ENCODE assay signal across 27 mouse cellular contexts in the genomic region with DNA sequence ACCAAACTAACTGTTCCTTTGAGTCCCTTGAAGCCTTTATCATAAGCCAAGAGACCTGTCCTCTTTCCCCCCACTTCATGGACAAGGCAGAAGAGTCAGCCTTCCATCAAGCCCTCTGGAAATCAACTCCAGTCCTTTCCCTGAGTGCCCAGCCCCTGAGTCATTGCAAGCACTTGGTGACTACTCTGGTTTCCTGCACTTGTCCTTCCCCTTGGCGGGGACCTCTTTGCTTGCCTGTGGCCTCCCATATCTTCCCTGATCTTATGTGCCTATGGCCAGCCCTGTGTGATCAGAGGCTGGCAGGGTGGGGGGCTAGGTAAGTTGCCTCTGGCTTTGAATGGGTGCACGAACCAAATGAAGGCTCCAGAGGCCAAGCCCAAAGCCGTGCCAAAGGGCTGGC. TPM values are rescaled to one million over a fixed set of nuclear protein-coding genes. Genes with fewer than 3 reads are reported as not detected.
DNase-seq lines count a peak whose midpoint lies in the region; ATAC-seq and TF ChIP-seq lines count a peak whose summit lies in the region.
"Had no signal": no experiment of that assay in that cellular context is flagged by ENCODE, and none has a peak within 500 bp of the region (broad histone marks: within the 10 kb centered on the region; RNA-seq: fewer than 3 reads in every experiment).

No protein-coding gene starts in this region.

- DNase-seq in heart, adult 8-10 months (ENCODE audit: low spot score), result no peak
- DNase-seq in liver, embryonic 13.5 days, result no peak
- peak; percentile 68 for DNase-seq in 3T3-L1 (ENCODE audit: low read depth, low spot score)
- peak; percentile 55 for DNase-seq in MEL (ENCODE audit: low read depth, low spot score)
- no peak for DNase-seq in embryo, embryonic 10 days (ENCODE audit: low spot score)
- DNase-seq: adrenal gland, postnatal 10 days; cerebellum, adult 8-10 months; cerebellum, postnatal 36 days; gastrocnemius, postnatal 14 days; heart, adult 2 months; kidney, adult 9 months; kidney, postnatal 25 days; lung, embryonic 14.5 days; lung, postnatal 36 days; right cerebral cortex, adult 18-20 months; thymus, postnatal 25 days had no signal

- TF ChIP-seq EP300 in MEL (IDR thresholded peaks at IDR 0.05; ENCODE audit: low read depth in 1 of 2, low read length in 2 of 2), result no peak

- H3K27me3 ChIP-seq in heart, embryonic 13.5 days (replicated peaks), result peaks cover 27% of the 10 kb centered on the region
- H3K27me3 ChIP-seq in liver, embryonic 13.5 days, result peaks cover 35% of the 10 kb centered on the region
- peaks cover 51% of the 10 kb centered on the region for H3K27me3 ChIP-seq in liver, embryonic 12.5 days (replicated peaks)
- no peaks in the 10 kb centered on the region for H3K27me3 ChIP-seq in MEL (ENCODE audit: control insufficient read depth in 1 of 2, insufficient read depth in 2 of 2, low read length in 2 of 2)
- peaks cover 40% of the 10 kb centered on the region for H3K27me3 ChIP-seq in kidney, embryonic 15.5 days
- H3K27me3 ChIP-seq: stomach, embryonic 15.5 days had no signal

- TF ChIP-seq POLR2A in MEL (IDR thresholded peaks at IDR 0.05; ENCODE audit: control insufficient read depth in 1 of 2, insufficient read depth in 1 of 2, low read depth in 1 of 2, low read length in 2 of 2, poor library complexity in 1 of 2), result no peak

- H3K9me3 ChIP-seq in heart, embryonic 13.5 days, result no peaks in the 10 kb centered on the region
- H3K9me3 ChIP-seq in liver, embryonic 13.5 days (replicated peaks), result no peaks in the 10 kb centered on the region
- H3K9me3 ChIP-seq in liver, embryonic 12.5 days (replicated peaks), result no peaks in the 10 kb centered on the region
- H3K9me3 ChIP-seq in MEL (replicated peaks; ENCODE audit: insufficient read depth, low read length), result no peaks in the 10 kb centered on the region
- no peaks in the 10 kb centered on the region for H3K9me3 ChIP-seq in kidney, embryonic 15.5 days (replicated peaks)
- H3K9me3 ChIP-seq: hindbrain, embryonic 10.5 days; intestine, embryonic 15.5 days; midbrain, embryonic 10.5 days; neural tube, embryonic 15.5 days; stomach, embryonic 15.5 days had no signal

- no peak overlapping the region for H3K27ac ChIP-seq in heart, embryonic 13.5 days (replicated peaks)
- no peak overlapping the region for H3K27ac ChIP-seq in liver, embryonic 13.5 days
- H3K27ac ChIP-seq in liver, embryonic 12.5 days, result no peak overlapping the region
- no peak overlapping the region for H3K27ac ChIP-seq in MEL (ENCODE audit: control insufficient read depth, low read depth, low read length)
- H3K27ac ChIP-seq in kidney, embryonic 15.5 days, result no peak overlapping the region
- H3K27ac ChIP-seq: hindbrain, embryonic 10.5 days; intestine, embryonic 15.5 days; midbrain, embryonic 10.5 days; neural tube, embryonic 15.5 days; stomach, embryonic 15.5 days had no signal

- no peak for ATAC-seq in heart, embryonic 13.5 days (ENCODE audit: extremely low read depth, insufficient number of reproducible peaks, low FRiP score, low TSS enrichment)
- ATAC-seq in liver, embryonic 13.5 days (ENCODE audit: low read depth), result no peak
- ATAC-seq in liver, embryonic 12.5 days, result no peak
- no peak for ATAC-seq in kidney, embryonic 15.5 days (replicated peaks; ENCODE audit: low FRiP score)
- ATAC-seq: CD4-positive, CD25-positive, alpha-beta regulatory T cell, adult 4 months; forebrain, embryonic 14.5 days; hindbrain, embryonic 16.5 days; intestine, embryonic 15.5 days had no signal

- peak overlapping the region; percentile 90 for H3K4me2 ChIP-seq in heart, embryonic 13.5 days
- peak overlapping the region; percentile 87; the same call in 1 of the 2 replicates for H3K4me2 ChIP-seq in liver, embryonic 13.5 days
- H3K4me2 ChIP-seq in liver, embryonic 12.5 days, result no peak overlapping the region
- H3K4me2 ChIP-seq in kidney, embryonic 15.5 days, result no peak overlapping the region
- H3K4me2 ChIP-seq: intestine, embryonic 15.5 days; lung, embryonic 14.5 days; neural tube, embryonic 15.5 days; stomach, embryonic 15.5 days had no signal

- peaks cover 78% of the 10 kb centered on the region for H3K4me1 ChIP-seq in heart, embryonic 13.5 days
- H3K4me1 ChIP-seq in liver, embryonic 13.5 days (replicated peaks), result peaks cover 76% of the 10 kb centered on the region
- H3K4me1 ChIP-seq in liver, embryonic 12.5 days, result peaks cover 78% of the 10 kb centered on the region
- H3K4me1 ChIP-seq in MEL (ENCODE audit: control insufficient read depth in 1 of 2, insufficient read depth in 2 of 2, low read length in 2 of 2), result peaks cover 28 to 49% of the 10 kb centered on the region in 2 experiments
- H3K4me1 ChIP-seq in kidney, embryonic 15.5 days, result peaks cover 43% of the 10 kb centered on the region

- no peak for TF ChIP-seq CTCF in MEL (IDR thresholded peaks at IDR 0.05 in 2 of 3, conservative IDR thresholded peaks at IDR 0.05 in 1 of 3; ENCODE audit: control insufficient read depth in 1 of 3, insufficient read depth in 1 of 3, low read depth in 2 of 3, low read length in 3 of 3, poor library complexity in 1 of 3, severe bottlenecking in 1 of 3)

- H3K4me3 ChIP-seq in heart, embryonic 13.5 days, result no peak overlapping the region
- H3K4me3 ChIP-seq in liver, embryonic 13.5 days (replicated peaks), result no peak overlapping the region
- no peak overlapping the region for H3K4me3 ChIP-seq in liver, embryonic 12.5 days
- no peak overlapping the region for H3K4me3 ChIP-seq in MEL (ENCODE audit: control insufficient read depth in 1 of 2, insufficient read depth in 1 of 2, low read depth in 2 of 2, low read length in 2 of 2)
- H3K4me3 ChIP-seq in kidney, embryonic 15.5 days (replicated peaks), result no peak overlapping the region
- H3K4me3 ChIP-seq: hindbrain, embryonic 10.5 days; intestine, embryonic 15.5 days; midbrain, embryonic 10.5 days; neural tube, embryonic 15.5 days; stomach, embryonic 15.5 days had no signal

- TF ChIP-seq RAD21 in MEL (IDR thresholded peaks at IDR 0.05; ENCODE audit: low read depth, low read length), result no peak

- H3K9ac ChIP-seq in heart, embryonic 13.5 days, result peak overlapping the region; percentile 92
- no peak overlapping the region for H3K9ac ChIP-seq in liver, embryonic 13.5 days
- H3K9ac ChIP-seq in liver, embryonic 12.5 days, result no peak overlapping the region
- no peak overlapping the region for H3K9ac ChIP-seq in MEL (ENCODE audit: control insufficient read depth, low read depth, low read length, poor library complexity, severe bottlenecking)
- H3K9ac ChIP-seq in kidney, embryonic 15.5 days, result no peak overlapping the region
- H3K9ac ChIP-seq: intestine, embryonic 15.5 days; lung, embryonic 14.5 days; neural tube, embryonic 15.5 days; stomach, embryonic 15.5 days had no signal

- no peaks in the 10 kb centered on the region for H3K36me3 ChIP-seq in heart, embryonic 13.5 days
- no peaks in the 10 kb centered on the region for H3K36me3 ChIP-seq in liver, embryonic 13.5 days
- H3K36me3 ChIP-seq in liver, embryonic 12.5 days, result no peaks in the 10 kb centered on the region
- H3K36me3 ChIP-seq in MEL (ENCODE audit: control insufficient read depth in 1 of 2, insufficient read depth in 2 of 2, low read length in 2 of 2), result peaks cover 0 to 33% of the 10 kb centered on the region in 2 experiments; a peak in 2 of 4 replicates
- no peaks in the 10 kb centered on the region for H3K36me3 ChIP-seq in kidney, embryonic 15.5 days
- H3K36me3 ChIP-seq: hindbrain, embryonic 10.5 days; intestine, embryonic 15.5 days; midbrain, embryonic 10.5 days; neural tube, embryonic 15.5 days; stomach, embryonic 15.5 days had no signal

- 73% methylated on average over 3 of the region's 3 CpGs for WGBS in heart, embryonic 13.5 days
- 41% methylated on average over 3 of the region's 3 CpGs for WGBS in liver, embryonic 13.5 days (ENCODE audit: insufficient replicate concordance)
- WGBS in liver, embryonic 12.5 days (ENCODE audit: insufficient replicate concordance), result 45% methylated on average over 3 of the region's 3 CpGs
- 80% methylated on average over 3 of the region's 3 CpGs for WGBS in kidney, embryonic 15.5 days

- peaks cover 6% of the 10 kb centered on the region; the same call in 1 of the 2 replicates for H3K79me2 ChIP-seq in MEL (ENCODE audit: control insufficient read depth, insufficient read depth, low read length, poor library complexity)

RNA-seq across cellular contexts. Expression of a gene that starts 2.1 kb away (rescaled TPM):
- polyA plus RNA-seq in heart, embryonic 13.5 days (2015; fragmentation: Nextera tagmentation; extraction: Ambion mirVana), result 69.3 and 83.9 TPM in 2 replicates
- total RNA-seq in heart, adult 8-10 months (2022), result 100 to 1,000 TPM; 184 to 207 (median 193) TPM
- polyA plus RNA-seq in liver, embryonic 13.5 days (2015; fragmentation: Nextera tagmentation; extraction: Ambion mirVana), result 6.7 and 7.5 TPM in 2 replicates
- polyA plus RNA-seq in liver, embryonic 12.5 days (2016; fragmentation: Nextera tagmentation; extraction: Ambion mirVana), result 5.2 and 5.6 TPM in 2 replicates
- 36.0 and 58.2 TPM in 2 replicates for total RNA-seq in MEL (2012; rRNA removed)
- 10 to 100 TPM in 1 of 2 experiments, not detected in 1; 63.9 TPM for polyA plus RNA-seq in MEL (2012; ENCODE audit: insufficient read depth in 1 of 2, insufficient read length in 2 of 2, low read depth in 1 of 2, low replicate concordance in 2 of 2, missing spikeins in 1 of 2)
- polyA plus RNA-seq in kidney, embryonic 15.5 days (2015; fragmentation: Nextera tagmentation; extraction: Ambion mirVana), result 11.6 and 12.4 TPM in 2 replicates

RNA-seq across cellular contexts. Expression of a gene that starts 22.6 kb away (rescaled TPM):
- 129 and 149 TPM in 2 replicates for polyA plus RNA-seq in heart, embryonic 13.5 days (2015; fragmentation: Nextera tagmentation; extraction: Ambion mirVana)
- 10 to 100 TPM; 28.3 to 35.2 (median 30.0) TPM for total RNA-seq in heart, adult 8-10 months (2022)
- 120 and 148 TPM in 2 replicates for polyA plus RNA-seq in liver, embryonic 13.5 days (2015; fragmentation: Nextera tagmentation; extraction: Ambion mirVana)
- polyA plus RNA-seq in liver, embryonic 12.5 days (2016; fragmentation: Nextera tagmentation; extraction: Ambion mirVana), result 126 and 137 TPM in 2 replicates
- total RNA-seq in MEL (2012; rRNA removed), result 591 and 659 TPM in 2 replicates
- polyA plus RNA-seq in MEL (2012; ENCODE audit: insufficient read depth in 1 of 2, insufficient read length in 2 of 2, low read depth in 1 of 2, low replicate concordance in 2 of 2, missing spikeins in 1 of 2), result 100 to 1,000 TPM in 1 of 2 experiments, not detected in 1; 531 TPM
- 255 and 266 TPM in 2 replicates for polyA plus RNA-seq in kidney, embryonic 15.5 days (2015; fragmentation: Nextera tagmentation; extraction: Ambion mirVana)

RNA-seq across cellular contexts. Expression of a gene that starts 33.3 kb away (rescaled TPM):
- 3.2 TPM in 2 replicates for polyA plus RNA-seq in heart, embryonic 13.5 days (2015; fragmentation: Nextera tagmentation; extraction: Ambion mirVana)
- total RNA-seq in heart, adult 8-10 months (2022), result 10 to 100 TPM; 14.7 to 19.5 (median 17.7) TPM
- 1.4 and 2.1 TPM in 2 replicates for polyA plus RNA-seq in liver, embryonic 13.5 days (2015; fragmentation: Nextera tagmentation; extraction: Ambion mirVana)
- polyA plus RNA-seq in liver, embryonic 12.5 days (2016; fragmentation: Nextera tagmentation; extraction: Ambion mirVana), result 2.2 and 2.7 TPM in 2 replicates
- 23.2 and 26.1 TPM in 2 replicates for total RNA-seq in MEL (2012; rRNA removed)
- 100 to 1,000 TPM in 1 of 2 experiments, 10 to 100 TPM in 1; 55.7 to 122 TPM for polyA plus RNA-seq in MEL (2012; ENCODE audit: insufficient read depth in 1 of 2, insufficient read length in 2 of 2, low read depth in 1 of 2, low replicate concordance in 2 of 2, missing spikeins in 1 of 2)
- 3.8 and 4.8 TPM in 2 replicates for polyA plus RNA-seq in kidney, embryonic 15.5 days (2015; fragmentation: Nextera tagmentation; extraction: Ambion mirVana)

RNA-seq across cellular contexts. Expression of a gene that starts 52.8 kb away (rescaled TPM):
- polyA plus RNA-seq in heart, embryonic 13.5 days (2015; fragmentation: Nextera tagmentation; extraction: Ambion mirVana), result 59.2 and 66.6 TPM in 2 replicates
- total RNA-seq in heart, adult 8-10 months (2022), result 100 to 1,000 TPM; 161 to 195 (median 179) TPM
- polyA plus RNA-seq in liver, embryonic 13.5 days (2015; fragmentation: Nextera tagmentation; extraction: Ambion mirVana), result 13.8 and 17.9 TPM in 2 replicates
- polyA plus RNA-seq in liver, embryonic 12.5 days (2016; fragmentation: Nextera tagmentation; extraction: Ambion mirVana), result 76.6 and 81.8 TPM in 2 replicates
- total RNA-seq in MEL (2012; rRNA removed), result 289 and 322 TPM in 2 replicates
- polyA plus RNA-seq in MEL (2012; ENCODE audit: insufficient read depth in 1 of 2, insufficient read length in 2 of 2, low read depth in 1 of 2, low replicate concordance in 2 of 2, missing spikeins in 1 of 2), result 100 to 1,000 TPM; 764 to 827 TPM
- polyA plus RNA-seq in kidney, embryonic 15.5 days (2015; fragmentation: Nextera tagmentation; extraction: Ambion mirVana), result 53.7 and 56.7 TPM in 2 replicates

RNA-seq across cellular contexts. Expression of a gene that starts 56.7 kb away (rescaled TPM):
- polyA plus RNA-seq in heart, embryonic 13.5 days (2015; fragmentation: Nextera tagmentation; extraction: Ambion mirVana), result 5.8 and 6.2 TPM in 2 replicates
- 1 to 10 TPM; 4.0 to 5.5 (median 4.9) TPM for total RNA-seq in heart, adult 8-10 months (2022)
- 0.40 and 0.71 TPM in 2 replicates for polyA plus RNA-seq in liver, embryonic 13.5 days (2015; fragmentation: Nextera tagmentation; extraction: Ambion mirVana)
- polyA plus RNA-seq in liver, embryonic 12.5 days (2016; fragmentation: Nextera tagmentation; extraction: Ambion mirVana), result 1.0 and 1.2 TPM in 2 replicates
- total RNA-seq in MEL (2012; rRNA removed), result 4.5 and 7.6 TPM in 2 replicates
- 10 to 100 TPM in 1 of 2 experiments, not detected in 1; 11.4 TPM for polyA plus RNA-seq in MEL (2012; ENCODE audit: insufficient read depth in 1 of 2, insufficient read length in 2 of 2, low read depth in 1 of 2, low replicate concordance in 2 of 2, missing spikeins in 1 of 2)
- 4.0 and 4.6 TPM in 2 replicates for polyA plus RNA-seq in kidney, embryonic 15.5 days (2015; fragmentation: Nextera tagmentation; extraction: Ambion mirVana)

Comparison
In these comparisons a context has a peak if more than half of its experiments do, and no peak if none do; other contexts are left out.
1. H3K4me2 ChIP-seq: peak in heart, embryonic 13.5 days (single experiment) and liver, embryonic 13.5 days (single experiment); none in liver, embryonic 12.5 days (single experiment) and kidney, embryonic 15.5 days (single experiment).
2. DNase-seq: peak in 3T3-L1 (single experiment) and MEL (single experiment); none in heart, adult 8-10 months (single experiment), liver, embryonic 13.5 days (single experiment) and embryo, embryonic 10 days (single experiment).